Mouse (Mus musculus): ENCODE data around the gene Trio. TPM values are rescaled to one million over a fixed set of nuclear protein-coding genes. Genes with fewer than 3 reads are reported as not detected.
A peak's percentile ranks its signal among the peaks of the same experiment; 100 is the strongest.

Trio gene
- polyA plus RNA-seq, 1 experiment from 2014 or later = 53.9 TPM

DNA sequence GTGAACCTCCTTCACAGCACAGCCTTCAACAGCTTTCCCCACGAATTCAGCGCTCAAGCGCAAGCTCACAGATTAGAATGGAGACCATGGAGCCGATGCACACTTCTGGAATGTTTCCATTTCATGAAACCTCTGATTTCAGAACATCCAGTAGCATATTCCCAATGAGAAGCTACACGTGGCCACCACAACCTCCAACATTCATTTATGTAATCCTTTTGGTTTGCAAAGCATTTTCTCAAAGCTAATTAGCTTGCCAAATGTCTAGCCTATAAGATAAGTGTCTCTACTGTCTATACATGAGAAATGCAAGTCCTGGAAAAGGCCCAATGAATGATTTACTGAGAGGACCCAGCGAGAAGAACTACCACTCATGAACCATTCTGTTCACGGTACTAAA is 74.5 kb downstream of the Trio start:
- Histone ChIP-seq H3K4me2 (replicated peaks) (no peak overlapping the region), H3K27me3 (ENCODE audit: control insufficient read depth, insufficient read depth, low read length) (no peaks in the 10 kb centered on the region), H3K36me3 (replicated peaks; ENCODE audit: control insufficient read depth, insufficient read depth) (no peaks in the 10 kb centered on the region), H3K4me1 (replicated peaks; ENCODE audit: control insufficient read depth, insufficient read depth, low read length) (peaks cover 13% of the 10 kb centered on the region), H3K27ac (no peak overlapping the region), H3K9ac (no peak overlapping the region), H3K4me3 (replicated peaks; ENCODE audit: low read length) (no peak overlapping the region), H3K9me3 (ENCODE audit: control insufficient read depth, low read length) (no peaks in the 10 kb centered on the region)
- 92% methylated on average over 7 of the region's 7 CpGs for WGBS
- no peak for ATAC-seq (ENCODE audit: low FRiP score)
- no peak for DNase-seq (ENCODE audit: low spot score)

DNA sequence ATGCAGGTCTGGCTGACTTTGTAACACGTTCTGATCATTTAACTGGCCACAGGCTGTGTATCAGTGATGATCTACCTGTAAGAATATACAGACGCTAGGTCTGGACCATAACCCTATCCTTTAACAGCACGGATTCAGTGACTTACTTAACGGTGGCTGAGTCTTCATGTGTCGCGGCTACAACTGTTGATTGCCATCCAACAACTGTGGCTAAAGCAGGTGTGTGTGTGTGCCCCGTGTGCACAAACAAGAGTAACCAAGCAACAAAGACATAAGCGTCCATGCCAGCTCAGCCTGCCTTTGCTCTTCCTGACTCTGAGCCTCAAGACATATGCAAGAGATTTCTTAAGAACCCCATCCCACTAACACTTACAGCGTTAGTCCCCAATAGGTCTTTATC is 76.5 kb downstream of the Trio start:
- no peak for ATAC-seq (ENCODE audit: low FRiP score)
- DNase-seq (ENCODE audit: low spot score) = no peak
- Histone ChIP-seq H3K4me3 (replicated peaks; ENCODE audit: low read length) (no peak overlapping the region), H3K4me1 (replicated peaks; ENCODE audit: control insufficient read depth, insufficient read depth, low read length) (peaks cover 19% of the 10 kb centered on the region), H3K27me3 (ENCODE audit: control insufficient read depth, insufficient read depth, low read length) (no peaks in the 10 kb centered on the region), H3K4me2 (replicated peaks) (no peak overlapping the region), H3K9me3 (ENCODE audit: control insufficient read depth, low read length) (no peaks in the 10 kb centered on the region), H3K36me3 (replicated peaks; ENCODE audit: control insufficient read depth, insufficient read depth) (no peaks in the 10 kb centered on the region), H3K27ac (no peak overlapping the region), H3K9ac (no peak overlapping the region)
- WGBS = 90% methylated on average over 9 of the region's 9 CpGs

DNA sequence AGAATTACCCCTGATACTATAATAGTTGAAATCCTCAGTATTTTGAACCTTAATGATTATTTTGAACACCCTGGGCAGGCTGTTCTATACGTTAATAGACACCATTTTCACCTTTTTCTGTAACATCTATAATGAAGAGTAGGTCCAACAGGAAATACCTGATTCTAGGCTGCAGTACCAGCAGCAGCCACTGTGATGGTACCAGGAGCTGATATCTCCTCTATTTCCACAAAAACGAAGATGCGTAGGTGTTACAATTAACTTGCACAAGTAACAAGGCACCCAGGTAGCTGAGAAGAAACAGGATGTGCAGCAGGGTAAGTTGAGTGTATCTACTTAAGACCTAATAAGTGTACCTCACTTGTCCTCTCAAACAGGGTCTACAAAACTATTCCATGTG is 77.8 kb downstream of the Trio start:
- H3K4me2 ChIP-seq (replicated peaks) = no peak overlapping the region
- 89% methylated on average over 3 of the region's 3 CpGs for WGBS
- peaks cover 30% of the 10 kb centered on the region for H3K4me1 ChIP-seq (replicated peaks; ENCODE audit: control insufficient read depth, insufficient read depth, low read length)
- H3K36me3 ChIP-seq (replicated peaks; ENCODE audit: control insufficient read depth, insufficient read depth) = no peaks in the 10 kb centered on the region
- H3K27ac ChIP-seq = no peak overlapping the region
- H3K4me3 ChIP-seq (replicated peaks; ENCODE audit: low read length) = no peak overlapping the region
- H3K9me3 ChIP-seq (ENCODE audit: control insufficient read depth, low read length) = no peaks in the 10 kb centered on the region
- H3K27me3 ChIP-seq (ENCODE audit: control insufficient read depth, insufficient read depth, low read length) = no peaks in the 10 kb centered on the region
- ATAC-seq (ENCODE audit: low FRiP score) (no peak), DNase-seq (ENCODE audit: low spot score) (no peak)
- H3K9ac ChIP-seq = no peak overlapping the region

DNA sequence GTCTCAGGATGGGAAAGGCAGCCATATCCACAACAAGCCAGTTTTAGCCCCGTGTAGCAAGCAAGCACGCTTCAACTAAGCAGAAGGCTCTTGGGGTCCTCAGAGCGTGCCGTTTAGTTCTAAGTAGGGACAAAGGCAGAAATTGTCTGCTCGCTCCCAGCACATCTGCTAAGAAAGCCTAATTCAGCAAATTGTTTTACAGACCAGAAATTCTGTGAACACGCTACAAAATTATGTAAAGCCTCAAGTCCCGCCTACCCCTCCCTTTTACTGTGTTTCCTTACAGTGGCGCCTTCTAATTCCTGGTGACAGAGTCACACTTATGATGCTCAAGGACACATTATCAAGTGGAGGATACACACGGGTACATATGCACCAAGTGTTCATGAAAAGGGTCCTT is 80.1 kb downstream of the Trio start:
- H3K27ac ChIP-seq = no peak overlapping the region
- H3K4me2 ChIP-seq (replicated peaks) = no peak overlapping the region
- no peaks in the 10 kb centered on the region for H3K27me3 ChIP-seq (ENCODE audit: control insufficient read depth, insufficient read depth, low read length)
- no peak for ATAC-seq (ENCODE audit: low FRiP score)
- H3K4me1 ChIP-seq (replicated peaks; ENCODE audit: control insufficient read depth, insufficient read depth, low read length) = peaks cover 45% of the 10 kb centered on the region
- H3K36me3 ChIP-seq (replicated peaks; ENCODE audit: control insufficient read depth, insufficient read depth) = no peaks in the 10 kb centered on the region
- WGBS = 67% methylated on average over 9 of the region's 9 CpGs
- H3K4me3 ChIP-seq (replicated peaks; ENCODE audit: low read length) = no peak overlapping the region
- DNase-seq (ENCODE audit: low spot score) = no peak
- H3K9me3 ChIP-seq (ENCODE audit: control insufficient read depth, low read length) = no peaks in the 10 kb centered on the region
- H3K9ac ChIP-seq = no peak overlapping the region

DNA sequence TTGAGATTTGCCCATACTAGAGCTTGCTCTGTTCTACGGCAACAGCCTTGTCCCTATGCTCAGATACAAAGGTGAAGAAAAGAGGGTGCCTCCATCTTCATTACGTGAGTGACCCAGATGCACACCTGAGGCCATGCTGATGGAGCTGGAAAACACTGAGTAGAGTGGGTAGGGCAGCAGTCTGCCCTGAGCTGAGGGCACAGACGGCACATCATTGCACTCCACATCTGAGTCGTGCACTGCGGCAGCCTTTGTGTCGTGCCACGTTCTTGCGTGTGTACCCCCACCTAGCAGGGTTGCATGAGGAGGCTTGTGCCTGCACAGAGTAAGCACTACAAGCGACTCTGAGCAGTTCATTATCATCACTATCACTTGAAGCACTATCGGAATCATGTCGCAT is 80.8 kb downstream of the Trio start:
- 77% methylated on average over 11 of the region's 11 CpGs for WGBS
- H3K27me3 ChIP-seq (ENCODE audit: control insufficient read depth, insufficient read depth, low read length) = no peaks in the 10 kb centered on the region
- H3K4me2 ChIP-seq (replicated peaks) = no peak overlapping the region
- no peaks in the 10 kb centered on the region for H3K36me3 ChIP-seq (replicated peaks; ENCODE audit: control insufficient read depth, insufficient read depth)
- no peaks in the 10 kb centered on the region for H3K9me3 ChIP-seq (ENCODE audit: control insufficient read depth, low read length)
- no peak overlapping the region for H3K27ac ChIP-seq
- H3K4me3 ChIP-seq (replicated peaks; ENCODE audit: low read length) = no peak overlapping the region
- no peak overlapping the region for H3K9ac ChIP-seq
- no peak for ATAC-seq (ENCODE audit: low FRiP score)
- no peak for DNase-seq (ENCODE audit: low spot score)
- H3K4me1 ChIP-seq (replicated peaks; ENCODE audit: control insufficient read depth, insufficient read depth, low read length) = peaks cover 51% of the 10 kb centered on the region

DNA sequence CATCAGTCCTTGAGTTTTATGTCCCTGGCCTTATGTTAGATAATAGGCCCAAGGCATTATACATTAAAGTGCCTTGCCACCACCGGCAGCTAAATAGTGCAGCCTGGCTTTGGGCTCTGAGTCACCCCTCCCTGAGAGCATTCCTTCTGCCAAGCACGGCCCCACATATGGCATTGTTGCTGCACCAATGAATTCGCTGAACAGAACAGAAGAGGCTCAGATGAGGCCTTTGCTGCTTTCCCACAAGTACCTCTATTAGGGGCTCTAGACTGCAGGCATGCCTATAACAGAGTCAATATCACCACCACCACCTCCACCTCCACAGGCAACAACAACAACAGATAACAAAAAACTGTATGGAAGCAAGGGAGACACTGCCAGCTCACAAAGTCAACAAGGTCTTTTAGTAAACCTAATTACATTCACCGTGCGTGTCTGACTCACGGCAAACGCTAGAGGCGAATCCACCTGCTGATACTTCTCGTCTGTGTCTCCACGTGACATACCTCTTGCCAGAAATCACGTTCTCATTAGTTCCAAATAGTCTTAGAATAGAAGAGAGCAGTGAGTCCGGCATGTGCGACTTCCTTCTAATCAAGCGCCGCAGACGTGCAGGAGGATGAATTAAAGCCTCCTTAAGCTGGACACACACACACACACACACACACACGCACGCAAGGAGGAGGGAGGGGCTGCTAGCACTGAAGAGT is 82.0 kb downstream of the Trio start:
- Histone ChIP-seq H3K36me3 (replicated peaks; ENCODE audit: control insufficient read depth, insufficient read depth) (no peaks in the 10 kb centered on the region), H3K27ac (peak overlapping the region; percentile 47), H3K4me3 (replicated peaks; ENCODE audit: low read length) (no peak overlapping the region), H3K27me3 (ENCODE audit: control insufficient read depth, insufficient read depth, low read length) (no peaks in the 10 kb centered on the region), H3K9ac (no peak overlapping the region), H3K9me3 (ENCODE audit: control insufficient read depth, low read length) (no peaks in the 10 kb centered on the region), H3K4me2 (replicated peaks) (peak overlapping the region; percentile 1; the same call in 1 of the 2 replicates), H3K4me1 (replicated peaks; ENCODE audit: control insufficient read depth, insufficient read depth, low read length) (peaks cover 60% of the 10 kb centered on the region)
- DNase-seq (ENCODE audit: low spot score) (peak; percentile 54), ATAC-seq (ENCODE audit: low FRiP score) (peak; percentile 74)
- WGBS = 17% methylated on average over 18 of the region's 18 CpGs

DNA sequence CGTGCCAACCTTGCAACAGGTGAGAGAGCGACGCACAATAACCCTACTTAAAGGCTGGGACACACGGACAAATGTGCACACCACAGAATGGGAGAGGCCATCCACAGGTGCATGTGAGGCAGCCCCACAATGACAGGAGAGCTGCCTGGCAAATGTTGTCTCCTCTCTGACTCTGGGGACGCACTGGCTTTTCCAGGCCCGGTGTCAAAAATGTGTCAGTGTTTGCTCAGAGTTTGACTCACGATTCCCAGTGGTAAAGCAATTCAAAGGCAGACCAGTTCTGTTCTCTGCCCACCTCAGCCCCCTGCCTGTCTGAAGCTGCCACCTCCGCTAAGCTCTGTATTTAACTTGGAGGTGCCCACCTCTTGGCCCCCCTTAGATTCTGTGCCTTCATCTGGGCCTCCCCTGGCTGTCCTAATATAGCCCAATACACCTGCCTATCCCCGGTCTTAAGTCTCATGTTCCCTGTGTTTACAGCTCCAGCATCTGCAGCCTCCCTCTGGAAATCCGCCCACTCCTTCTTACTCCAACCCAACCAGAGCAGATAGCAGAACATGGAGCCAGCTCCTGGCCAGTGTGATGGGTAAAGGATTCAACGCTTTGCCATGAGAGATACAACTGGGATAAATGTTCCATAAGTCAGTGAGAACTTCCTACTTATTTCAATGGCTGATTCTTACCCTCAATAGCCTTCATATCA is 83.3 kb downstream of the Trio start:
- 76% methylated on average over 11 of the region's 11 CpGs for WGBS
- H3K9ac ChIP-seq = no peak overlapping the region

DNA sequence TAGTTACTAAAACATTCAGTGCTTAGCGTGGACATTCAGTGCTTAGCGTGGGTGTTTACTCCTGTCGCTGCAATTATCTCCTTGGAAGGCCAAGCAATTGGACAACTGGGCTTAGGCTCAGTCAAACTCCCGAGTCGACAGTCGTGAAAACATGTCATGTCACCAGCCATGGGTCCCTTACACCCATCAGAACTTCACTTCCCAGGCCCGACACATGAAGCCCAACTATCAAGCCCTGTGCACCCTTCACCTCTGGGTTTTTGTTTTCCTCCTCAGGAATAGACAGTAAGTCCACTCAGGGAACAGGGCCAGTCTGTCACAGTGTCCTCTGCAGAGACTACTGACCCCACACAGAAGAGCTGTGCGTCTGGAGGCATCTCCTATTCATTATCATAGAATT is 84.2 kb downstream of the Trio start:
- DNase-seq (ENCODE audit: low spot score) = no peak
- no peak overlapping the region for H3K4me2 ChIP-seq (replicated peaks)
- H3K36me3 ChIP-seq (replicated peaks; ENCODE audit: control insufficient read depth, insufficient read depth) = no peaks in the 10 kb centered on the region
- H3K4me3 ChIP-seq (replicated peaks; ENCODE audit: low read length) = no peak overlapping the region
- no peaks in the 10 kb centered on the region for H3K27me3 ChIP-seq (ENCODE audit: control insufficient read depth, insufficient read depth, low read length)
- 70% methylated on average over 8 of the region's 8 CpGs for WGBS
- H3K27ac ChIP-seq = no peak overlapping the region
- H3K9ac ChIP-seq = no peak overlapping the region
- H3K4me1 ChIP-seq (replicated peaks; ENCODE audit: control insufficient read depth, insufficient read depth, low read length) = peaks cover 81% of the 10 kb centered on the region
- H3K9me3 ChIP-seq (ENCODE audit: control insufficient read depth, low read length) = no peaks in the 10 kb centered on the region
- ATAC-seq (ENCODE audit: low FRiP score) = no peak

More for the DNA sequence above, 83.3 kb downstream of the Trio start:
- no peaks in the 10 kb centered on the region for H3K27me3 ChIP-seq (ENCODE audit: control insufficient read depth, insufficient read depth, low read length)
- no peaks in the 10 kb centered on the region for H3K36me3 ChIP-seq (replicated peaks; ENCODE audit: control insufficient read depth, insufficient read depth)
- H3K4me3 ChIP-seq (replicated peaks; ENCODE audit: low read length) = no peak overlapping the region
- no peak for ATAC-seq (ENCODE audit: low FRiP score)
- H3K4me2 ChIP-seq (replicated peaks) = no peak overlapping the region
- no peaks in the 10 kb centered on the region for H3K9me3 ChIP-seq (ENCODE audit: control insufficient read depth, low read length)
- H3K27ac ChIP-seq = 0 out of 2 replicates have a peak overlapping the region, but pooled peaks have one; percentile 0
- DNase-seq (ENCODE audit: low spot score) = no peak
- H3K4me1 ChIP-seq (replicated peaks; ENCODE audit: control insufficient read depth, insufficient read depth, low read length) = peaks cover 73% of the 10 kb centered on the region

DNA sequence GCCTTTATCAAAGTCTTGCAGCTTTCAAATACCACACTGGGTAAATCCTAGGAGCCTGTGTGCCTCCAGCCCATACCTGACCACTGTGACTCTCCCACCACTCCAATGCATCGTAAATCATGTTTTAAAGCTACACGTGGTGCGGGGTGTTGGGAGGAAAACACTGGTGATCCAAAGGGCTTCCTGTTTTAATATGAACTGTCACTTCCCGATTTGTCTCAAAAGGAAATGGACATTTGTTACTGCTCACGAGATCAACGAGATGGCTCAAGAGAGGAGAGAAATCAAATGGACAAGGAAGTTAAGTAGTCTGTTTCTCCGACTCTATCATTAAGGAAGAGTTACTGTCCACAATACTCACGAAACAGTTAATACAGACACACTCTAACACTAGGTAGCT is 84.6 kb downstream of the Trio start:
- Histone ChIP-seq H3K4me1 (replicated peaks; ENCODE audit: control insufficient read depth, insufficient read depth, low read length) (peaks cover 85% of the 10 kb centered on the region), H3K36me3 (replicated peaks; ENCODE audit: control insufficient read depth, insufficient read depth) (no peaks in the 10 kb centered on the region), H3K9ac (no peak overlapping the region), H3K27me3 (ENCODE audit: control insufficient read depth, insufficient read depth, low read length) (no peaks in the 10 kb centered on the region), H3K4me3 (replicated peaks; ENCODE audit: low read length) (no peak overlapping the region), H3K27ac (no peak overlapping the region), H3K9me3 (ENCODE audit: control insufficient read depth, low read length) (no peaks in the 10 kb centered on the region), H3K4me2 (replicated peaks) (no peak overlapping the region)
- 81% methylated on average over 8 of the region's 8 CpGs for WGBS
- no peak for ATAC-seq (ENCODE audit: low FRiP score)
- DNase-seq (ENCODE audit: low spot score) = no peak
